Mouse (Mus musculus) neural tube, embryonic 13.5 days (tissue): ENCODE measurements around the gene Fkbp9. TPM values are rescaled to one million over a fixed set of nuclear protein-coding genes. Genes with fewer than 3 reads are reported as not detected.
A peak's percentile ranks its signal among the peaks of the same experiment; 100 is the strongest.

Experiments used
- ATAC-seq: fragments of 200-750 bp; cut with Nextera tagmentation; 2 replicates; pipeline ENCODE4 v1.8.0; 2017; ENCODE audit warnings: low read depth, mild to moderate bottlenecking, moderate TSS enrichment, moderate library complexity
- H3K27ac ChIP-seq: fragments of 300-500 bp; sonication (generic); replicated peaks from 2 replicates; pipeline ENCODE4 v1.5.1; 2015; ENCODE audit warnings: moderate library complexity, mild to moderate bottlenecking, inconsistent platforms
- H3K27me3 ChIP-seq: fragments of 300-500 bp; sonication (generic); 2 replicates; pipeline ENCODE4 v1.6.1; 2015; ENCODE audit warnings: mild to moderate bottlenecking, inconsistent platforms
- H3K36me3 ChIP-seq: fragments of 300-500 bp; sonication (generic); 2 replicates; pipeline ENCODE4 v1.6.1; 2015; ENCODE audit warnings: mild to moderate bottlenecking, inconsistent platforms
- H3K4me1 ChIP-seq: fragments of 300-500 bp; sonication (generic); replicated peaks from 2 replicates; pipeline ENCODE4 v1.6.1; 2015; ENCODE audit warnings: inconsistent platforms
- H3K4me2 ChIP-seq: fragments of 300-500 bp; sonication (generic); 2 replicates; pipeline ENCODE4 v1.6.1; 2015; ENCODE audit warnings: inconsistent platforms, mild to moderate bottlenecking, moderate library complexity
- H3K4me3 ChIP-seq: fragments of 300-500 bp; sonication (generic); 2 replicates; pipeline ENCODE4 v1.5.1; 2015; ENCODE audit warnings: mild to moderate bottlenecking, inconsistent platforms
- H3K9ac ChIP-seq: fragments of 300-500 bp; sonication (generic); 2 replicates; pipeline ENCODE4 v1.6.1; 2015; ENCODE audit warnings: moderate library complexity, mild to moderate bottlenecking, inconsistent platforms
- H3K9me3 ChIP-seq: fragments of 300-500 bp; sonication (generic); 2 replicates; pipeline ENCODE4 v1.6.1; 2016; ENCODE audit warnings: inconsistent platforms
- WGBS: fragments of 180-500 bp; shearing (Covaris S2); methylation state at CpG from one replicate; pipeline ENCODE4 v1.1.7; 2015; 5-methylcytosine and 5-hydroxymethylcytosine counted together
- polyA plus RNA-seq: library from polyadenylated mRNA; unstranded; fragments of >200 nt; fragmentation: Nextera tagmentation; extraction: Ambion mirVana; gene quantifications from 2 replicates; pipeline ENCODE4 v1.2.1, GENCODE M21; 2015

The Fkbp9 gene
- polyA plus RNA-seq, 1 experiment from 2014 or later: 48.3 TPM

DNA sequence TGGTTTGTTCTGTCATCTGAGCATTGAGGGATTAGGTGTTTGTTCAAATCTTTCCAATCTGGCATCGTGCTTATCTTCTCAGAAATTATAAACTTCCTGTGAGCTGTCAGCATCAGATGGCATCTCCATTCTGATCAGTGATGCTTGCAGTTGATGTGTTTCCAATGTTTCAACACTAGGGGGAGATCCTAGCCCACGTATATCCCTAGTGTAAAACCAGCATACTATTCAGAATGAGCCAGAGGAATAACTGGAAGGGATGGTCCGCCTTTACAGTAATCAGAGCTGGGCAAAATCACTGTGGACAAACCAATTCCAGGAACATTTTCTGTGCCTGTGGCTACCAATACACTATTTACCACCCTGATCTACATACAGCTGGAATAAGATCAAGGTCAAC lies 23.2 kb upstream of the Fkbp9 start:
- Histone ChIP-seq H3K4me3 (no peak overlapping the region), H3K9me3 (0 out of 2 replicates have a peak, but pooled peaks cover 4% of the 10 kb centered on the region), H3K4me2 (no peak overlapping the region), H3K27ac (no peak overlapping the region), H3K36me3 (no peaks in the 10 kb centered on the region), H3K9ac (no peak overlapping the region), H3K4me1 (0 out of 2 replicates have a peak, but pooled peaks cover 3% of the 10 kb centered on the region), H3K27me3 (no peaks in the 10 kb centered on the region)
- WGBS: 13% methylated on average over 3 of the region's 3 CpGs
- ATAC-seq: peak; percentile 93

DNA sequence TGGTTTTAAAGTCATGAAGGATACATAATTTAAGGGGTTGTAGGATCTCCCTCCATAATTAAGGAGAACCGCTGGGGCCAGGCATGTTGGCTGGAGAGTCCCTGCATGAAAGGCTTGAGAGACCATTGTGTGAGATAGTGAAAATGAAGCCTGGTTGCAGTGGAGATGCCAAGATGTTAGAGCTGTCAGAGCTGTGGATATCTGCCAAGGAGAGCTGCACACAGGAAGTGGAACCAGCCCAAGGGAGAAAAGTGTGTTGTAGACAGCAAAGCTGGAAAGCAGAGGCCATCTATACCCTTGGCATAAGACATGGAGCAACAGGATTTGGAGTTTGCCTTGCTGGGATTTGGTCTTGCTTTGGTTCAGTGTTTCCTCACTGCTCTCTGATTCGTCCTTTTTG lies 18.5 kb upstream of the Fkbp9 start:
- Histone ChIP-seq H3K4me2 (no peak overlapping the region), H3K9ac (no peak overlapping the region), H3K4me3 (no peak overlapping the region), H3K27ac (no peak overlapping the region), H3K9me3 (0 out of 2 replicates have a peak, but pooled peaks cover 4% of the 10 kb centered on the region), H3K36me3 (no peaks in the 10 kb centered on the region), H3K27me3 (no peaks in the 10 kb centered on the region), H3K4me1 (0 out of 2 replicates have a peak, but pooled peaks cover 3% of the 10 kb centered on the region)
- ATAC-seq: no peak
- 56% methylated on average over 2 of the region's 2 CpGs for WGBS

DNA sequence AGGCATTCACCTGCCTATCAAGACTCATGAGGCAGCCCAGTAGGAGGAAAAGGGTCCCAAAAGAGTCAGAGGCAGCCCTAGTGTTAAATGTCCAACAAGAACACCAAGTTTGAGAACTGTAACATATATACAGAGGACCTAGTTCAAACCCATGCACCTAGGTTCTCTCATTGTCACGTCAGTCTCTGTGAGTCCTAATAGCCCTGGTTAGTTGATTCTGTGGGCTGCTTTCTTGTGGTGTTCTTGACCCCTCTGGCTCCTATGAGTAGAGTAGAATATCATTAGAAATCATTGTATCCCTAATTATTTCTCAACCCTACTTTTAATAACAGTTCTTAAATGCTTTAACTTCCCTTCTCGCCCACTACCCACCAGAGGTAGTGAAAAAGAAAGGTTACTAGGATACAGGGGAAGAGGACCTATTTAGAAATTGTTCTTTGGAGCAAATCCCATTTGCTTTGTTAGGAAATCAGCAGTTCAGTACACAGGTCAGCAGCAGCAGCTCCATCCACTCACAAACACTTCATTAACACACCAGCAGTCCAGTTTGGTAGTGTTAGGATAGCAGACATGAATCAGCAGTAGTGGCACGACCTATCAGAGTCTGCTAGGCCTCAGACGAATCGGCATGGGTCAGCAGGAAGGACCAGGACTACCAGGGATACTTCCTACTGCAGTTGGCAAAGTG lies 13.3 kb upstream of the Fkbp9 start:
- no peak for ATAC-seq
- H3K4me3 ChIP-seq: no peak overlapping the region
- 79% methylated on average over 5 of the region's 5 CpGs for WGBS
- H3K9ac ChIP-seq: no peak overlapping the region
- H3K27me3 ChIP-seq: no peaks in the 10 kb centered on the region
- H3K27ac ChIP-seq: no peak overlapping the region
- H3K9me3 ChIP-seq: no peaks in the 10 kb centered on the region
- no peak overlapping the region for H3K4me2 ChIP-seq
- H3K4me1 ChIP-seq: no peaks in the 10 kb centered on the region
- H3K36me3 ChIP-seq: no peaks in the 10 kb centered on the region

GRCm38 (mm10) chr6:56819124-56819487 lies 12.8 kb upstream of the Fkbp9 start:
- 83% methylated on average over 2 of the region's 2 CpGs for WGBS
- Histone ChIP-seq H3K27ac (no peak overlapping the region), H3K27me3 (no peaks in the 10 kb centered on the region), H3K9me3 (no peaks in the 10 kb centered on the region), H3K36me3 (no peaks in the 10 kb centered on the region), H3K9ac (no peak overlapping the region), H3K4me3 (no peak overlapping the region), H3K4me2 (no peak overlapping the region), H3K4me1 (no peaks in the 10 kb centered on the region)
- ATAC-seq: no peak

GRCm38 (mm10) chr6:56825657-56826056 lies 6.2 kb upstream of the Fkbp9 start:
- ATAC-seq: no peak
- Histone ChIP-seq H3K9me3 (no peaks in the 10 kb centered on the region), H3K4me2 (no peak overlapping the region), H3K4me1 (no peaks in the 10 kb centered on the region), H3K27me3 (no peaks in the 10 kb centered on the region), H3K36me3 (no peaks in the 10 kb centered on the region), H3K4me3 (no peak overlapping the region), H3K27ac (no peak overlapping the region), H3K9ac (no peak overlapping the region)
- whole genome bisulfite sequencing: 58% methylated on average over 3 of the region's 3 CpGs

DNA sequence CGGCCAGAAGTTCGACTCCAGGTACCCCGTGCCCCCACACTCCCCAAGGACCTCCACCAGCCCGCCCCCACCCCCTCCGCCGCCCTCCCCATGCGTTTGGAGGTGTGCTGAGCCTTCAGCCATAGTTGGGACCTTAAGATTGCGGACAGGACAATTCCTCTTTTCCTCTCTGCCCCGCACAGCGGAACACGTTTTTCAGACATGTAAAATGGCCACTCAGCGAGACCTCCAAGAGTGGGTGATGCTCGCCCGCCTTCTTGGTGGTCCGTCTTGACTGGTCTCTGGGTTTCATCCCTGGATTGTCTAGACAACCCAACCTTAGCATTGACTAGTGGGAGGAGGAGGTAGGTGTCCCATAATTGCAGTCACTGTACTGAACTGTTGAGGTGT lies 543 bp downstream of the Fkbp9 start:
- H3K9ac ChIP-seq: peak overlapping the region; percentile 71
- H3K27me3 ChIP-seq: no peaks in the 10 kb centered on the region
- H3K4me2 ChIP-seq: peak overlapping the region; percentile 82
- peak overlapping the region; percentile 69 for H3K27ac ChIP-seq
- no peak; the same call in none of the 2 replicates for ATAC-seq
- H3K9me3 ChIP-seq: no peaks in the 10 kb centered on the region
- peak overlapping the region; percentile 62 for H3K4me3 ChIP-seq
- 5% methylated on average over 14 of the region's 15 CpGs for WGBS
- no peaks in the 10 kb centered on the region for H3K36me3 ChIP-seq
- peaks cover 6% of the 10 kb centered on the region for H3K4me1 ChIP-seq

DNA sequence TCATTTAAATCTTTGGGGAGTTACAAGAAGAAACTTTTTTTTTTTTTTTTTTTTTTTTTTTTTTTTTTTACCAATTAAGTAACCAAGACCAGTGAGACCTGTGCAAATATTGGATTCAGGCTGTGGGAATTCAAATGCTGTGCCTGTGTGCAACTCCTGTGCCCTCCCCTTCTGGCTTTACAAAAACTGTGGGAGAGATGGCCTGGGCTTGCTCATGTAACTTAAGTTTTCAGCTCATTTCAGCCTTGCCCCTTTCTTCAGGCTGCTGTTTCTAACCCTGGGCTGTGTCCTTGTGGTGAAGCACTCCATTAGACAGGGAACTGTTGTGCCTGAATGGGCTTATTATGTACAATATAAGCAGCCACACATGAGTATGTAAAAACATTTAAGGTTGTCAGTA lies 971 bp downstream of the Fkbp9 start:
- no peak for ATAC-seq
- peaks cover 6% of the 10 kb centered on the region for H3K4me1 ChIP-seq
- peak overlapping the region; percentile 82 for H3K4me2 ChIP-seq
- H3K27me3 ChIP-seq: no peaks in the 10 kb centered on the region
- H3K4me3 ChIP-seq: peak overlapping the region; percentile 62
- H3K9me3 ChIP-seq: no peaks in the 10 kb centered on the region
- H3K9ac ChIP-seq: no peak overlapping the region
- no peak overlapping the region for H3K27ac ChIP-seq
- no peaks in the 10 kb centered on the region for H3K36me3 ChIP-seq

DNA sequence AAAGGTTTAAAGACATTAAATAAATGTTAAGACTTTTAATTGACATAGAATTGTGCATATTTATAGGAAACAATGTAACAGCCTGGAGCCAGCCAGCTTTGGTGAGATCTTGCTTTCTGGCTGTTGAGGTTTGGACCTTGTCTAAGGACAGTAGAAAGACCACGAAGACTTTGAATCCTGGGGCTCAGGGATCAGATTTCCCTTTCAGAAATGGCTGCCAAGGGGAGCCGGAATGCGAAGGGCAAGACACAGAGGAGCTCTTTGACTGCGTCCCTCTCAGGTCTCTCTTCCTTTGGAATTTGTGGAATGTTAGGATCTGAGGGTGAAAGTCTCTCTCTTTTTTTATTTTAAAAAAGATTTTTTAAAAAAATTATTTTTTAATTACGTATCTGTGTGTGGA lies 2.9 kb downstream of the Fkbp9 start:
- H3K4me1 ChIP-seq: peaks cover 6% of the 10 kb centered on the region
- H3K27ac ChIP-seq: no peak overlapping the region
- no peak overlapping the region for H3K4me3 ChIP-seq
- H3K27me3 ChIP-seq: no peaks in the 10 kb centered on the region
- H3K9me3 ChIP-seq: no peaks in the 10 kb centered on the region
- no peak overlapping the region for H3K4me2 ChIP-seq
- 72% methylated on average over 5 of the region's 5 CpGs for WGBS
- ATAC-seq: no peak
- H3K9ac ChIP-seq: no peak overlapping the region
- H3K36me3 ChIP-seq: no peaks in the 10 kb centered on the region

DNA sequence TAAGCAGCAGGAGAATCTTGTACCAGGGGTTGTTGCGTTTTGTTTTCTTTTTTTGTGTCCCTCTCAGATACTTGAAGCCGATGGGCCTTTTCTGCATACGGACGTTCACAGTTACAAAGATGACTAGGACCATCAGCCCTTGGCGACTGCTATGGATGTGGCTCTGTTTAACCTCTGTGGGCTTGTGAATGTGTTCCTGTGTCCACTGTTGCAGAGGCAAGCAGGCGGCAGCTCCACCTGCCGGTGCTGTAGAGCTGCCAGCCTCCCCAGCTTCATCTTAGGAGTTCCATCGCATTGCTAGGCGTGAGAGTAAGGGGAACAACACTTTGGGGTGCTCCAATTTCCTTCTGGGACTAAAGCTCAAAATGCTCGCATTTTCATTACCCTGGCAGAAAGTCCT lies 3.7 kb downstream of the Fkbp9 start:
- H3K9me3 ChIP-seq: no peaks in the 10 kb centered on the region

DNA sequence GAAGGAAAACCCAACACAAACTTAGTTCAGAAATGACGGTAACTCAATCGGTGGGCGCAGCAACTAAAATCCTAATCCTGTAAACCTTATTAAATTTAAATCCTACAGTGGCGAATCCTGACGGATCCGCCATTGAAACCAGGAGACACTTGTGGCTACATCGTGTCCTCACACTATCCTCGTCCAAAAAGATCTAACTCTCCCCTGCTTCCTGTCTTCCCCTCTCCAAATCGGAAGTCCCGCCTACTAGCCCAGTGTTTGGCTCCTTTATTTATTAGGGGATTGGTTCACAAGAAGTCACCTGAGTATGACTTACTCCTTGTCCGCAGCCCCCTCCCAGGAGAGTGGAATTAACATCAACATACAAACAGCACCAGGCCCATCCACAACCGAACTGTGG lies 5.3 kb downstream of the Fkbp9 start:
- H3K36me3 ChIP-seq: no peaks in the 10 kb centered on the region
- ATAC-seq: no peak
- no peak overlapping the region for H3K4me3 ChIP-seq
- no peak overlapping the region for H3K27ac ChIP-seq
- H3K4me2 ChIP-seq: no peak overlapping the region
- no peaks in the 10 kb centered on the region for H3K9me3 ChIP-seq
- peaks cover 5% of the 10 kb centered on the region for H3K4me1 ChIP-seq
- WGBS: 96% methylated on average over 12 of the region's 12 CpGs
- no peaks in the 10 kb centered on the region for H3K27me3 ChIP-seq
- H3K9ac ChIP-seq: no peak overlapping the region

More for the DNA sequence above, 3.7 kb downstream of the Fkbp9 start:
- H3K36me3 ChIP-seq: no peaks in the 10 kb centered on the region
- no peak overlapping the region for H3K4me2 ChIP-seq
- no peak overlapping the region for H3K9ac ChIP-seq
- no peaks in the 10 kb centered on the region for H3K27me3 ChIP-seq
- 93% methylated on average over 10 of the region's 10 CpGs for WGBS
- ATAC-seq: no peak
- H3K4me1 ChIP-seq: peaks cover 6% of the 10 kb centered on the region
- H3K4me3 ChIP-seq: no peak overlapping the region
- no peak overlapping the region for H3K27ac ChIP-seq

DNA sequence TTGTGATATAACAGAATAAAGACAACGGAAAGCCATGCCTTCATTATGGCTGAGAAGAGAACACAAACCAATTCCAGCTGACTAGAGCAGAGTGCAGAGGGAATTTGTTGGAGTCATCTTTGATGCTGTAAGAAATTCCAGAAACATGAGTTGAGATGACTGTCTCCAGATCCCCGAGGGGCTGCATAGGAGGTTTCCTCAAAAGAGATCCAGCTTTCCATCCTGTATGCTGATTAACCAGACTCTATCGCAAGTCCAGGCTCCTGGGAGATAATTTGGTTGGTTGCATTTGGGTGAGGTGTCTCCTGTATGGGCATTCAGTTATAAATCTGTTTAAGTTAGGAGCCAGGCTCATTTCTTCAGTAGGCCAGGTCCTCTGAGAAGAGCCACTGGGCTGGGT lies 5.8 kb downstream of the Fkbp9 start:
- no peak for ATAC-seq
- H3K27me3 ChIP-seq: no peaks in the 10 kb centered on the region
- 92% methylated on average over 3 of the region's 3 CpGs for WGBS
- H3K4me1 ChIP-seq: peaks cover under 1% of the 10 kb centered on the region
- H3K36me3 ChIP-seq: no peaks in the 10 kb centered on the region
- no peaks in the 10 kb centered on the region for H3K9me3 ChIP-seq
- H3K9ac ChIP-seq: no peak overlapping the region
- H3K4me3 ChIP-seq: no peak overlapping the region
- H3K27ac ChIP-seq: no peak overlapping the region
- no peak overlapping the region for H3K4me2 ChIP-seq

- Histone ChIP-seq H3K4me3 (no peak overlapping the region), H3K36me3 (no peaks in the 10 kb centered on the region), H3K4me2 (no peak overlapping the region), H3K9ac (no peak overlapping the region), H3K4me1 (no peaks in the 10 kb centered on the region), H3K27ac (no peak overlapping the region), H3K9me3 (no peaks in the 10 kb centered on the region), H3K27me3 (no peaks in the 10 kb centered on the region)
- WGBS: 91% methylated on average over 3 of the region's 3 CpGs
- no peak for ATAC-seq
These were observed 11.4 kb downstream of the Fkbp9 start for GRCm38 (mm10) chr6:56843229-56843628.

GRCm38 (mm10) chr6:56844365-56844764 lies 12.5 kb downstream of the Fkbp9 start:
- no peak overlapping the region for H3K27ac ChIP-seq
- H3K9ac ChIP-seq: no peak overlapping the region
- H3K9me3 ChIP-seq: no peaks in the 10 kb centered on the region
- H3K4me3 ChIP-seq: no peak overlapping the region
- no peaks in the 10 kb centered on the region for H3K27me3 ChIP-seq
- no peak for ATAC-seq
- H3K4me1 ChIP-seq: no peaks in the 10 kb centered on the region
- WGBS: 93% methylated on average over 2 of the region's 2 CpGs
- no peaks in the 10 kb centered on the region for H3K36me3 ChIP-seq
- H3K4me2 ChIP-seq: no peak overlapping the region
